Mouse (Mus musculus) CD4-positive helper T cell, adult 2 months (primary cell): ENCODE results near the gene Slc35c2.
A peak's percentile ranks its signal among the peaks of the same experiment; 100 is the strongest.

ENCODE experiments used
- DNase-seq: peaks from one replicate; pipeline ENCODE4 v3.0.0-alpha.2; 2012; ENCODE audit warnings: low read depth, missing footprints, low spot score

Slc35c2 gene

GRCm38 (mm10) chr2:165287202-165287984 is at the start of gene Slc35c2:
Slc35c2 (minus strand) TSS chr2:165287869.
- peak; percentile 91 for DNase-seq

GRCm38 (mm10) chr2:165337191-165337590 is 49.5 kb upstream of the Slc35c2 start:
- no peak for DNase-seq

DNA sequence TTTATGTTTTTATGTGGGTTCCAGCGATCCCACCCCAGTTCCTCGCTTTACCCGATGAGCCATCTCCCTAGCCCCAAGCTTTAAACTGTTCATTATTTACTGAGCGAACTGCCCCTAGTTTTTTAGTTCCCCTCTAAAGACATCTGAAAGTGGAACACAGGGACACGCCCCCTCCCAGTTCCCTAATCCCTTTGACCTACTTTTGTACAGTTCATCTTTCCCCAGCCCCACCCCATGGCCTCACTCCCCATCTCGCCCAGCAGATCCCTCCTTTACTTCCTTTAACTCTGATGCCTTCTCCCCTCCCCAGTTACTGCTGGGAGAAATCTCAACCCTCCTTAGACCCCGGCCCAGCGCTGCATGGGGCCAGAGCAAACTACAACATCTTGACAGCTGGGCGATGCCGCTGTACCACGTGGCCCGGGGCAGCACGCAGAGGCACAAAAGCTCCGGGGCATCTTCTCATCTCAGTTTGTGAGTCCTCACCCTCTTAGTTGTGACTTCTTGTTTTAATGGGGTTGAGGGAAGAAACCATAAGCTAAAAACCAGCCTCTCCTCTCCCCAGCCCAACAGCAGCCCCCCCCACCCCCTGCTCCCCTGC is 45.0 kb upstream of the Slc35c2 start:
- no peak for DNase-seq

DNA sequence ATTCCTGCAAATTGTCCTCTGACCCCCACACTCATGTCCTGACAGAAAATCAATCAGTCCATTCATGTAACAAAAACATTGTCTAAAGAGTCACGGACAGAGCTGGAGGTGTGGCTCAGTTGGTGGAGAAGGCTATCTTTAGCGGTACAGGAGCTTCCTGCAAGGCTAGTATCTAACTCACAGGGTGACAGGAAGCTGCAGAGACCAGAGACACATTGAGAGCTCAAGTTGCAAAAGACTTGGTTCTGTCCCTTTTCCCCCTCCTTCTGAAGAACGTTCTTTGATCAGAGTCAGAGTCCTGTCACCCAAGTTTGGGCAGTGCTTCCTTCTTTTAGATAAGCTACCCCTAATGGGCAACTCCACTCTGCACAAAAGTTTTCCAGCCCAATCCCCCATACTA is 42.0 kb upstream of the Slc35c2 start:
- DNase-seq: no peak

DNA sequence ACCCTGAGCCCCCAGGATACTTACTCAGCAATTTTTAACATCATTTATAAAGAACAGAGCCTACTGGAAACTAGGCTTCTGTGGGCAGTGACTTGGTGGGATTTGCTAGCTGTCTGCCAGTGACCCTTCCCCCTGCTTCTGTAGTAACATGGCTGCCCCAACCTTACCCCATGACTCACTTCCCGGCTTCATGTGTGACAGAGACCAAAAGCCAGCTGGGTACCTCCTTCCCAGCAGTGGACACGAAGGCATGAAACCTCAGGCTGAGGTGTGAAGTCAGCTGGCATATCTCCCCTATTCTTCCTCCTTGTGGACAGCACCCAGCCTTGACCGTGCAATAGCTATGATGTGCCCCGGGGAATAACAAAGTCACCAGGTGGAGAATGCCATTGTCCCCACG is 41.1 kb upstream of the Slc35c2 start:
- no peak for DNase-seq

- DNase-seq: no peak
These were observed 39.7 kb upstream of the Slc35c2 start for GRCm38 (mm10) chr2:165327386-165327785.

DNA sequence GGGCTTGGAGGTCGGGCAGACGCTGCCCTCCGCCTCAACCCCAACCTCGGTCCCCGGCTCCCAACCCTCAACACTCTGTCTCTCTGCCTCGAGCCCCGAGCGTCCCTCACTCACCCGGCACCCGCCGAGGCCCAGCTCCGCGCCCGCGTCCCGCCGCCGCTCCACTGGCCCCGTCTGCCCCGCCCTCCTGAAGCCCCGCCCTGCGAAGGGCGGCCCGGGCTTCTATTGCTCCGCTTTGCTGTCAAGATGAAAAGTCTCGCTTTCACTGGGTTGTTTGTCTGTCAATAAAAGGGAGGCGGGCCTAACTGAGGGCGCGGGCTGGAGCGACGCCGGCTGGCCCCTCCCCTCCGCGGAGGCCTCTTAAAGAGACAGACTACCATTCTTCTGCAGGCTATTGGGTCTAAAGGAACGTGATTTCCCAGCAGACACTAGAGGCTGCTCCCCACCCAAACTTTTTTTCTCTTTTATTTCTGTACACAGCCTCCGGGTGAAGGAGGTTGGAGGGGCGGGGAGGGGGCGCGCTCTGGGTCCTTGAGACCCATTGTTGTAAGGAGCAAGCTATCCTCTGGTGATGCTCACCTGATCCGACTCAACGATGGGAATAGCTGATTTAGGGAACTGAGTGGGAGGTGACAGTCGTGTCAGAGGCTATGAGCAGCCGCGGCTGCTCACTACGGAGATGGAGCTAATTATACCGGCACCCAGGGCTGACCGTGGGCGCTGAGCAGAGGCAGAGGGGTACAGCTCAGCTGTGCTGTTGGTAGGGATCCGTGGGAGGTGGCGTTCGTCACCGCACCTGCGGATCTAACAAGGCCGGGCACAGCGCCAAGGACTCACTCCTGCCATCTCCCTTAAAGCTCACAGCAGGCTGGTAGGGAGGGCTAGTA is 38.9 kb upstream of the Slc35c2 start, which contains the start of gene Elmo2:
TSS of gene Elmo2 (minus strand) at position 176 of the 887 bp plus-strand sequence.
- DNase-seq: peak; percentile 99

DNA sequence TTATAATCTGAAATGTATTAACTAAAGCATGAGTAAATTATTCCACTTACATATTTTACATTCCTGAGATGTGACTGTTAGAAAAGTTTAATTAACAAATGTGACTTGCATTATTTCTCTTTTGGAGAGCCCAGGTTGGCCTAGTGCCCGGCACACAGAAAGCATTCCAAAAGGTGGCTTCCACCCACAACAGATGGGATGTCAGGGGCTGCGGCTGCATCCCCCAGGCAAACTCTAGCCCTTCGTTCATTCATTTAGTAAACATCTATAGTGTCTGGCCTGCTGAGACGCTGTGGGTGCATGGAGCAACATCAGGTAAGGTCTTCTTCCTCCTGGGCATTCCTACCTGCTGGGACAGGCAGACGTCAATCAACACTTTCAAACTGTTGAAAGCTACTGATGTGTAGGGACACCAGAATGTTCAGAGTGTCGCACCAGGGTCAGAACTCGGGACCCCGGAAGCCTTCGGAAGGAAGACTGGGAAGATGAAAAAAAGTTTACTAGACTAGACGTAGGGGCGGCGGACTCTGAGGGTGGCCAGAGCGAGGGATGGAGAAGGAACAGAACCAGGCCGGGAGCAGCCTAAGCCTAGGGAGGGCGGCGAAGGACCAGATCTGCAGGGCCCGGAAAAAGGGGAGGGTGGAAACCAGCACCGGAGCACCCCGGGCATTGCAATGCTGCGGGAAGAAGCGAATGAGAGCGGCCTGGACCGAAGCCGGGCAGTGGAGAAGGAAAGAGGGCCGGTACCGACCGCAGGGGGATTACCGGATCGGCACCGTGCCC is 38.0 kb upstream of the Slc35c2 start:
- DNase-seq: no peak

GRCm38 (mm10) chr2:165323928-165324327 is 36.3 kb upstream of the Slc35c2 start:
- DNase-seq: no peak

- DNase-seq: no peak
These were observed 35.8 kb upstream of the Slc35c2 start for GRCm38 (mm10) chr2:165323484-165323883.

GRCm38 (mm10) chr2:165321981-165322735 is 34.5 kb upstream of the Slc35c2 start:
- DNase-seq: no peak

GRCm38 (mm10) chr2:165321381-165321888 is 33.8 kb upstream of the Slc35c2 start:
- peak; percentile 66 for DNase-seq

- no peak for DNase-seq
These were observed 33.0 kb upstream of the Slc35c2 start for GRCm38 (mm10) chr2:165320531-165321150.

DNA sequence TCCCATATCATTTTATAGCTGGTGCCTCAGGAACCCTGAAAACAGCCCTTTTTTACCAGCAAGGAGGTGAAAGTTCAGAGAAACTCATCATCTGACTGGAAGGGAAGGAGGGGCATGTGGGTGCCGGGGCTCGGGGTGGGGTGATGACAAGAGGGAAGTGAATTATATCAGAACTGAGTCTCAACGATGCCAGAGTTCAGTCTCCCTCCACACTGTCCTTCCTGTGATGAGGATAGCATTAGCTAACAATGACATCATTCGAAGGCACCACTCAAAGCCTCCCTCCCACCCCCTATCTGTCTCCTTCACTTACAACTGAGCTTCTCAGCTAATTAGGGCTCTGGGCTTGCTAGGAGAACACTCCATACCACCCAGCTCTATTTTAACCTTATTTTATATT is 31.8 kb upstream of the Slc35c2 start:
- DNase-seq: no peak

GRCm38 (mm10) chr2:165318941-165319340 is 31.3 kb upstream of the Slc35c2 start:
- DNase-seq: no peak

DNA sequence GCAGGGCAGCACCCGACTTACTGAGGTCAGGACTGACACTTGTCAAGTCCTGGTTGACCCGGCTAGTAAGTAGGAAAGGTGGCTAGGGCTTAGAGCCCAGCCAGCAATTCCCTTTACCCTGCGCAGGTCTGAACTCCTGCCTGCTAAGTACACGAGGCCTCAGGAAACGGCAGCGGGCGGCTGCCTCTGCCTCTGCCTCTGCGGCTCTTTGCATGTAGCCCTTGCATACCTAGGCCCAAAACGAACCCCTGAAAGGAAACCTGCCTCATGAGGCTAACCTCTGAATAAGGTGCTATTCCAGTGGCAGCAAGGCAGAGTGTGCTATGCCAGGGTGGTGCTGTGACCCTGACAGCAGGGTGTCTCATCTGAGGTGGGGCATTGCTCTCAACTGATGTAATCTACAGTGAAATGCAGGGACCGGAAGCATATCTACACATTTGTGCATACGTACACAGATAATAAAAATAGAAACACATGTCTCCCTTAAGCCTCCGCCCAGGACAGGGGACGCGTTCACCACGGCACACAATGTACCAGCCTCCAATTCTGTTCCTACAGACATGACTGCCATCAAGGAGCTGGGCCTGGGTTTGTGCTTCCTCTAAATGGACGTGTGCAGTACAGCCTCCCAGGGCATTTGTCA is 30.1 kb upstream of the Slc35c2 start:
- DNase-seq: no peak

- DNase-seq: no peak
These were observed 29.3 kb upstream of the Slc35c2 start for GRCm38 (mm10) chr2:165316837-165317473.

DNA sequence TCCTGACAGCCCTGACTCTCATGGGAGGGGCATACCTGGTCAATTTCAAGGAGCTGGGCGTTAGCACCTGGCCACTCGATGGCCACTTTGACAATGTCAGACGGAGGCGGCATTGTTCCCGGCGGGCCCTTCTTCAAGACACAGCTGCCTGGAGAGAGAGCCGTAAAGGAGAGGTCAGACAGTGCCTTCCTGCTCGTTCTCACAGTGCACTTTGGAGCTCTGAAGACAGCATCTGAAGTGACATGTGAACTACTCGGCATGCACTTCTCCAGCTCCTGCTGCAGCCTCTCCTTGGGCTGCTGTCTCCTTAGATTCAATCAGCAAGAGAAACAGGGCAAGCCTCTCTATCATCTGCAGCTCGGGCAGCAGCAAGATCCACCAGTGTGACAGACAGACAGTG is 28.5 kb upstream of the Slc35c2 start:
- no peak for DNase-seq

DNA sequence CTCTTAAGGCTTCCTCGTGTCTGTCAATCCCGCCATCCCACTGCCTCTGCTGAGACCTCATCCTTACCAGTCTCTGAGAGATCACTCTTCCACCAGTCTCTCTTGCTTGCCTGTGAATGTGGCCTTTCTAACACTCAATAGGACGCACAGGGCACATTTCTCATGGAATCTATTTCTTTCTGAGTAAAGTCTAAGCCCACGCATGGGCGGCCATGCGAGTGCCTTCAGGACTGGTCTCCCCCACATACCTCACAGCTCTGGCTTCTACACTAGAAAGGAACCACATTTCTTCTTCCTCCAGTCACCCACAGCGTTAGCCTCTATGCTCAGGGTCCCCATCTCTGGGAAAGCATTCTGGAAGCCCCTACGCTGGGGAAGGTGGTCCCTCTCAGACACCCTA is 26.5 kb upstream of the Slc35c2 start:
- DNase-seq: no peak
